Mouse (Mus musculus) C2C12 (cell line): ENCODE results near the gene Cyth4. TPM values are rescaled to one million over a fixed set of nuclear protein-coding genes. Genes with fewer than 3 reads are reported as not detected.

Experiments used
- H3K27me3 ChIP-seq: one replicate; pipeline ENCODE4 v1.6.1; 2011; ENCODE audit not compliant: control insufficient read depth, insufficient read depth, insufficient read length
- H3K36me3 ChIP-seq: one replicate; pipeline ENCODE4 v1.6.1; 2011; ENCODE audit not compliant: control insufficient read depth, insufficient read depth
- H3K4me3 ChIP-seq: one replicate; pipeline ENCODE4 v1.5.1; 2011; ENCODE audit warnings: mild to moderate bottlenecking, control low read depth; ENCODE audit not compliant: poor library complexity, insufficient read depth, severe bottlenecking
- H3K79me2 ChIP-seq: one replicate; pipeline ENCODE4 v1.6.1; 2011; ENCODE audit not compliant: control insufficient read depth, insufficient read depth
- H3K79me3 ChIP-seq: one replicate; pipeline ENCODE4 v1.6.1; 2011; ENCODE audit warnings: low read depth, control low read depth
- H3ac ChIP-seq: one replicate; pipeline ENCODE3; 2011; ENCODE audit warnings: low read depth; ENCODE audit not compliant: control insufficient read depth, insufficient read length
- CEBPB ChIP-seq: IDR thresholded peaks from one replicate; pipeline ENCODE4 v1.6.1; 2011; ENCODE audit warnings: low read depth, mild to moderate bottlenecking, control low read depth, moderate library complexity
- CTCF ChIP-seq: IDR thresholded peaks from one replicate; pipeline ENCODE4 v1.5.1; 2011; ENCODE audit not compliant: control insufficient read depth, insufficient read depth, insufficient read length
- FOSL1 ChIP-seq: IDR thresholded peaks from one replicate; pipeline ENCODE4 v1.8.0; 2011; ENCODE audit warnings: mild to moderate bottlenecking, low read length; ENCODE audit not compliant: poor library complexity, insufficient read depth, severe bottlenecking
- MAX ChIP-seq: IDR thresholded peaks from one replicate; pipeline ENCODE4 v1.6.1; 2011; ENCODE audit warnings: mild to moderate bottlenecking, control low read depth
- MYOD1 ChIP-seq: IDR thresholded peaks from one replicate; pipeline ENCODE4 v1.6.1; 2011; ENCODE audit warnings: low read depth; ENCODE audit not compliant: control insufficient read depth, insufficient read length
- MYOG ChIP-seq: IDR thresholded peaks from one replicate; pipeline ENCODE4 v1.6.1; 2011; ENCODE audit not compliant: control insufficient read depth, insufficient read length; ENCODE audit errors: extremely low read depth
- USF1 ChIP-seq: IDR thresholded peaks from one replicate; pipeline ENCODE4 v1.6.1; 2011; ENCODE audit warnings: low read depth, mild to moderate bottlenecking, control low read depth, moderate library complexity
- polyA plus RNA-seq: library from polyadenylated mRNA; unstranded; fragments of >200 nt; fragmentation: generic; extraction: Trizol; gene quantifications from one replicate; pipeline ENCODE4 v1.2.1, GENCODE M21; 2012; ENCODE audit warnings: missing spikeins

Gene Cyth4
- polyA plus RNA-seq, 1 experiment = 0.21 TPM

GRCm38 (mm10) chr15:78564764-78565435 lies 31.9 kb upstream of the Cyth4 start:
- no peaks in the 10 kb centered on the region for H3K79me2 ChIP-seq
- H3K79me3 ChIP-seq = no peaks in the 10 kb centered on the region
- TF ChIP-seq MYOD1 (no peak), MAX (no peak), MYOG (no peak), CEBPB (no peak), FOSL1 (no peak), CTCF (no peak), USF1 (no peak)
- no peak overlapping the region for H3ac ChIP-seq
- H3K27me3 ChIP-seq = peaks cover 72% of the 10 kb centered on the region
- no peak overlapping the region for H3K4me3 ChIP-seq
- H3K36me3 ChIP-seq = no peaks in the 10 kb centered on the region

DNA sequence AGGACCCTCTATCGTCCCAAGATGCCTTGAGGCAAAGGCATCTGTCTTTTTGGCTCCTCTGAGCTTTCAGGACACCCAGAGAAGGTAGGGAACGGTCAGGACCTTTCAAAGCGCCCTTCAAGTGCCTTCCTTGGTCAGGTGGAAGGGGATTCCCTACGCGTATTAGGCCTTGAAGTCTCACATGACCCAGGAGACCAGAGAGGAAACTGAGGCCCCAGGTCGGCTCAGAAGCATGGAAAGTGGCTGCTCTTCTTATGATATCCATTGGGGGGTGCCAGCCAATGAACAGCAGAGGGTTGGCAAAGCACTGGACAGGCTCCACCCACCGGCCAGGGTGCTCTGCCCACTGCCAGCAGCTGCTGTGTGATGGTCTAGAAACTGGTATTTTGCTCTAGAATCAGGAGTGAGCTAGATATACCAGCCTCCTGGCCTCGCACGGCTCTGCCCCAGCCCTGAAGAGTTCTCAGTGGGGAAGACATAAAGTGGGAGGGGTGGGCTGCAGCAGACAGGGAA lies 29.2 kb upstream of the Cyth4 start:
- Histone ChIP-seq H3K4me3 (no peak overlapping the region), H3K27me3 (peaks cover 78% of the 10 kb centered on the region), H3K79me2 (no peaks in the 10 kb centered on the region), H3ac (no peak overlapping the region), H3K79me3 (no peaks in the 10 kb centered on the region), H3K36me3 (no peaks in the 10 kb centered on the region)
- TF ChIP-seq MYOG = no peak
- no peak for TF ChIP-seq CEBPB
- no peak for TF ChIP-seq MAX
- TF ChIP-seq CTCF = no peak
- no peak for TF ChIP-seq FOSL1
- TF ChIP-seq USF1 = no peak

DNA sequence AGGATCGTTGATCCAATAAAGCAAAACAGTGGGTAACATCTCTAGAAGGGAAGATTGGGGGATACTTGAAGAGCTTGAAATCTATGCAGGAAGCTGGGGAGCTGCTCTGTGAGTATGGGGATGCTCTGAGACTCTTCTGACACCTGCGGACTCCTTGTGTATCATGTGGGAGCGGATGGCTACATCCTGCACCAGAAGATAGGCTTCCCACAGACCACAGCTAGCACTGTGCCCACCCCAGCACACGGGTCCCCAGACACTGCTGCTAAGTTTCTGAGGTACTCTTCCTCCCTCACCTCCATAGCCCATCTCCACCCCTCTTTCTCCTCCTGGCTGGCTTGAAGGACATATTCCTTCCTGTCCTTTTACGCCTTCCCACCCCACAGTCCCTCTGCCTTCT lies 26.7 kb upstream of the Cyth4 start:
- Histone ChIP-seq H3K79me2 (no peaks in the 10 kb centered on the region), H3K36me3 (no peaks in the 10 kb centered on the region), H3K27me3 (peaks cover 80% of the 10 kb centered on the region), H3ac (no peak overlapping the region), H3K79me3 (no peaks in the 10 kb centered on the region), H3K4me3 (no peak overlapping the region)
- TF ChIP-seq CEBPB (no peak), FOSL1 (no peak), USF1 (no peak), CTCF (no peak), MYOD1 (no peak), MYOG (no peak), MAX (no peak)

DNA sequence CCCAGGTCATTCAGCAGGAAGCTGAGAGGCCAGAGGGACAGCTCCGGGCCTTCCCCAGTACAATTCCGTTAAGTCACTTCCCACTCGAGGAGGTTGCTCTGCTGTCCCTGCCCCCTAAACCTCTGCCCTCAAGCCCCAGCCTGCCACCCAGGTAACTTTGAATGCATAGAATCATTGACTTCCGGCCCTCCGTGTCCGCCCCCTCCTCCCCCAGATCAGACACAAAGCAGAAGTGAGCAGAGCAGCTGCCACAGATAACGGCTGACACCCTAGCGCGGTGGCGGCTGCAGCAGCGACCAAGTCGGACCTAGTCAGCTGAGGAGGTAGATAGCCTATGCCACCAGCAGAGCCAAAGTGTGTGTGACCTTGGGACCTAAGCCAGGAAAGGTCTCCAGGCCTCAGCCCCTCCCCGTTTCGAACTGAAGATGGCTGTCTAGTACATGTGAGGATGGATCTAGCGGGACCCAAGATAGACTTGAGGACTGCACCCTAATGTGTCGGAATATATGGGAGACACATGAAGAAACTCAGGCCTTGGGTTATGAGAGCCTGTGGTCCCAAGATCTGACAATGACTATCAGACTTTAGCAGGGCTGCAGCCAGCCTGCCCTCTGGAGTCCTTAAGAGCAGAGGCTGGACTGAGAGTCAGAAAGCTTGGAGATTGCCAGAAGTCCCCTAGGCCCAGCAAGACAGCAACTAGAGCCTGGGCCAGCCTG lies 25.1 kb upstream of the Cyth4 start:
- H3K79me2 ChIP-seq = no peaks in the 10 kb centered on the region
- no peak overlapping the region for H3ac ChIP-seq
- no peak for TF ChIP-seq MYOD1
- no peak for TF ChIP-seq CEBPB
- H3K27me3 ChIP-seq = peaks cover 77% of the 10 kb centered on the region
- no peaks in the 10 kb centered on the region for H3K79me3 ChIP-seq
- H3K36me3 ChIP-seq = no peaks in the 10 kb centered on the region
- H3K4me3 ChIP-seq = no peak overlapping the region

GRCm38 (mm10) chr15:78572270-78572600 lies 24.6 kb upstream of the Cyth4 start:
- H3K27me3 ChIP-seq = peaks cover 73% of the 10 kb centered on the region
- no peaks in the 10 kb centered on the region for H3K36me3 ChIP-seq
- TF ChIP-seq USF1 = no peak
- no peak for TF ChIP-seq MYOG
- TF ChIP-seq MYOD1 = no peak
- TF ChIP-seq CEBPB = no peak
- TF ChIP-seq CTCF = no peak
- TF ChIP-seq FOSL1 = no peak
- no peak for TF ChIP-seq MAX
- H3K79me3 ChIP-seq = no peaks in the 10 kb centered on the region
- no peaks in the 10 kb centered on the region for H3K79me2 ChIP-seq
- no peak overlapping the region for H3ac ChIP-seq
- no peak overlapping the region for H3K4me3 ChIP-seq

- Histone ChIP-seq H3K27me3 (peaks cover 73% of the 10 kb centered on the region), H3K79me3 (no peaks in the 10 kb centered on the region), H3ac (no peak within 1 kb of the TSS), H3K4me3 (no peak within 1 kb of the TSS), H3K79me2 (no peaks in the 10 kb centered on the region), H3K36me3 (no peaks in the 10 kb centered on the region)
- TF ChIP-seq MYOD1 = no peak
- TF ChIP-seq CTCF = no peak
- no peak for TF ChIP-seq CEBPB
- TF ChIP-seq MAX = no peak
- TF ChIP-seq FOSL1 = no peak
- TF ChIP-seq USF1 = no peak
Observed at GRCm38 (mm10) chr15:78572658-78573397, 24.0 kb upstream of the Cyth4 start, which contains the start of gene Rac2. TSS of gene Rac2 (minus strand) at chr15:78572783.
